Mouse (Mus musculus): ENCODE measurements around the gene Atn1.

GRCm38 (mm10) chr6:124746654-124747632 lies 9.4 kb downstream of the Atn1 start:
- TF ChIP-seq CTCF (IDR thresholded peaks at IDR 0.05) (no peak), EP300 (IDR thresholded peaks at IDR 0.05) (no peak)
